Mouse (Mus musculus): ENCODE measurements around the gene Pcbp1. TPM values are rescaled to one million over a fixed set of nuclear protein-coding genes. Genes with fewer than 3 reads are reported as not detected.

Gene Pcbp1
- polyA plus RNA-seq, 1 experiment from 2014 or later, result 316 TPM

GRCm38 (mm10) chr6:86547880-86548367, 21.8 kb upstream of the Pcbp1 start:
- Histone ChIP-seq H3K9me3 (ENCODE audit: control insufficient read depth, low read length) (no peaks in the 10 kb centered on the region), H3K4me3 (replicated peaks; ENCODE audit: low read length) (no peak overlapping the region), H3K9ac (no peak overlapping the region), H3K27ac (no peak overlapping the region), H3K27me3 (ENCODE audit: control insufficient read depth, insufficient read depth, low read length) (no peaks in the 10 kb centered on the region), H3K4me1 (replicated peaks; ENCODE audit: control insufficient read depth, insufficient read depth, low read length) (no peaks in the 10 kb centered on the region), H3K4me2 (replicated peaks) (no peak overlapping the region), H3K36me3 (replicated peaks; ENCODE audit: control insufficient read depth, insufficient read depth) (peaks cover 80% of the 10 kb centered on the region)
- WGBS, result 92% methylated on average over 8 of the region's 8 CpGs
- no peak for DNase-seq (ENCODE audit: low spot score)
- ATAC-seq (ENCODE audit: low FRiP score), result no peak

DNA sequence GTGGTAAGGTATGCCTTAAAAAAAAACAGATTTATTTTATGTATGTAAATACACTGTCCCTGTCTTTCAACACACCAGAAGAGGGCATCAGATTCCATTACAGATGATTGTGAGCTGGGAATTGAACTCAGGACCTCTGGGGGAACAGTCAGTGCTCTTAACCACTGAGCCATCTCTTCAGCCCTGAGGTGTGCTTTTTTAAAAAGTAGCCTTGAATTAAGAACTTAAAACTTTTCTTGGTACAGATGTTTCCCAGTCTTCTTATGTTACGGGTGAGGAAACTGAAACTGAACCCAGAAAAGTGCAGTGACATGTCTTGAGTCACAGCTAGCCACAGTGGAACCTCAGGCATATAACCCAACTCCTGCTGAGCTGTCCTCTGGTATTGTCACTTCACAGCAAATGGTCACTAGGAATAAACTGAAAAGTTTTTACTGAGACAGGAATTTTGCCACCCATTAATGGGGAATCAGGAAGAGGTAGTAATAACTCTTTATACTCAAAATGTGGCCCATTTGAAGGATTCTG, 21.2 kb upstream of the Pcbp1 start:
- WGBS, result 97% methylated on average over 1 of the region's 1 CpGs
- Histone ChIP-seq H3K4me1 (replicated peaks; ENCODE audit: control insufficient read depth, insufficient read depth, low read length) (no peaks in the 10 kb centered on the region), H3K27me3 (ENCODE audit: control insufficient read depth, insufficient read depth, low read length) (no peaks in the 10 kb centered on the region), H3K4me3 (replicated peaks; ENCODE audit: low read length) (no peak overlapping the region), H3K4me2 (replicated peaks) (no peak overlapping the region), H3K9me3 (ENCODE audit: control insufficient read depth, low read length) (no peaks in the 10 kb centered on the region), H3K27ac (no peak overlapping the region), H3K9ac (no peak overlapping the region), H3K36me3 (replicated peaks; ENCODE audit: control insufficient read depth, insufficient read depth) (peaks cover 80% of the 10 kb centered on the region)
- DNase-seq (ENCODE audit: low spot score) (no peak), ATAC-seq (ENCODE audit: low FRiP score) (no peak)

- WGBS, result 53% methylated on average over 4 of the region's 4 CpGs
- Histone ChIP-seq H3K4me1 (replicated peaks; ENCODE audit: control insufficient read depth, insufficient read depth, low read length) (no peaks in the 10 kb centered on the region), H3K27me3 (ENCODE audit: control insufficient read depth, insufficient read depth, low read length) (no peaks in the 10 kb centered on the region), H3K36me3 (replicated peaks; ENCODE audit: control insufficient read depth, insufficient read depth) (peaks cover 80% of the 10 kb centered on the region), H3K9me3 (ENCODE audit: control insufficient read depth, low read length) (no peaks in the 10 kb centered on the region), H3K27ac (no peak overlapping the region), H3K4me3 (replicated peaks; ENCODE audit: low read length) (no peak overlapping the region), H3K4me2 (replicated peaks) (no peak overlapping the region), H3K9ac (no peak overlapping the region)
- no peak for ATAC-seq (ENCODE audit: low FRiP score)
- peak; percentile 62 for DNase-seq (ENCODE audit: low spot score)
These were observed 19.1 kb upstream of the Pcbp1 start for GRCm38 (mm10) chr6:86545236-86545635.

GRCm38 (mm10) chr6:86543869-86544268, 17.7 kb upstream of the Pcbp1 start:
- H3K4me1 ChIP-seq (replicated peaks; ENCODE audit: control insufficient read depth, insufficient read depth, low read length), result no peaks in the 10 kb centered on the region
- H3K4me3 ChIP-seq (replicated peaks; ENCODE audit: low read length), result no peak overlapping the region
- 94% methylated on average over 3 of the region's 3 CpGs for WGBS
- H3K27me3 ChIP-seq (ENCODE audit: control insufficient read depth, insufficient read depth, low read length), result no peaks in the 10 kb centered on the region
- ATAC-seq (ENCODE audit: low FRiP score) (no peak), DNase-seq (ENCODE audit: low spot score) (no peak)
- H3K9me3 ChIP-seq (ENCODE audit: control insufficient read depth, low read length), result no peaks in the 10 kb centered on the region
- H3K27ac ChIP-seq, result no peak overlapping the region
- peaks cover 84% of the 10 kb centered on the region for H3K36me3 ChIP-seq (replicated peaks; ENCODE audit: control insufficient read depth, insufficient read depth)
- no peak overlapping the region for H3K4me2 ChIP-seq (replicated peaks)
- no peak overlapping the region for H3K9ac ChIP-seq

GRCm38 (mm10) chr6:86543060-86543459, 16.9 kb upstream of the Pcbp1 start:
- no peak for ATAC-seq (ENCODE audit: low FRiP score)
- Histone ChIP-seq H3K4me3 (replicated peaks; ENCODE audit: low read length) (no peak overlapping the region), H3K27ac (no peak overlapping the region), H3K4me1 (replicated peaks; ENCODE audit: control insufficient read depth, insufficient read depth, low read length) (no peaks in the 10 kb centered on the region), H3K36me3 (replicated peaks; ENCODE audit: control insufficient read depth, insufficient read depth) (peaks cover 87% of the 10 kb centered on the region), H3K9ac (no peak overlapping the region), H3K4me2 (replicated peaks) (no peak overlapping the region), H3K27me3 (ENCODE audit: control insufficient read depth, insufficient read depth, low read length) (no peaks in the 10 kb centered on the region), H3K9me3 (ENCODE audit: control insufficient read depth, low read length) (no peaks in the 10 kb centered on the region)
- 97% methylated on average over 13 of the region's 13 CpGs for WGBS
- DNase-seq (ENCODE audit: low spot score), result no peak

DNA sequence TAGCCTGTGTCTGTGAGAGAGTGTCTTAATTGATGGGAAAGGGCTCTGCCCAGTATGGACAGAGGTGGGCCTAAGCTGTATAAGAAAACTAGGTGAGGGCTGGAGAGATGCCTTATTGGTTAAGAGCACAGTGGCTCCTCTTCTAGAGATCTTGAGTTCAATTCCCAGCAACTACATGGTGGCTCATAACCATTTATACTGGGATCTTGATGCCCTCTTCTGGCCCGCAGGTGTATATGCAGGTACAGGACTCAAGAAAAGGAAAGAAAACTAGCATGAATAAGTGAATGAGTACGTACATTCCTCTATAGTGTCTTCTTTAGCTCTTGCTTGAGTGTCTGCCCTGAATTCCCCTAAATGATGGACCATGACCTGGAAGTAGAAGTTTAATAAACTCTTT, 15.5 kb upstream of the Pcbp1 start:
- ATAC-seq (ENCODE audit: low FRiP score) (no peak), DNase-seq (ENCODE audit: low spot score) (no peak)
- no peak overlapping the region for H3K9ac ChIP-seq
- no peaks in the 10 kb centered on the region for H3K9me3 ChIP-seq (ENCODE audit: control insufficient read depth, low read length)
- 88% methylated on average over 2 of the region's 2 CpGs for WGBS
- peaks cover 85% of the 10 kb centered on the region for H3K36me3 ChIP-seq (replicated peaks; ENCODE audit: control insufficient read depth, insufficient read depth)
- no peak overlapping the region for H3K4me3 ChIP-seq (replicated peaks; ENCODE audit: low read length)
- H3K27me3 ChIP-seq (ENCODE audit: control insufficient read depth, insufficient read depth, low read length), result no peaks in the 10 kb centered on the region
- no peak overlapping the region for H3K27ac ChIP-seq
- H3K4me1 ChIP-seq (replicated peaks; ENCODE audit: control insufficient read depth, insufficient read depth, low read length), result no peaks in the 10 kb centered on the region
- no peak overlapping the region for H3K4me2 ChIP-seq (replicated peaks)

GRCm38 (mm10) chr6:86528451-86528785, 2.3 kb upstream of the Pcbp1 start:
- no peak for ATAC-seq (ENCODE audit: low FRiP score)
- WGBS, result 90% methylated on average over 1 of the region's 1 CpGs
- H3K4me3 ChIP-seq (replicated peaks; ENCODE audit: low read length), result no peak overlapping the region
- H3K27ac ChIP-seq, result no peak overlapping the region
- H3K27me3 ChIP-seq (ENCODE audit: control insufficient read depth, insufficient read depth, low read length), result no peaks in the 10 kb centered on the region
- peaks cover 14% of the 10 kb centered on the region for H3K4me1 ChIP-seq (replicated peaks; ENCODE audit: control insufficient read depth, insufficient read depth, low read length)
- H3K36me3 ChIP-seq (replicated peaks; ENCODE audit: control insufficient read depth, insufficient read depth), result peaks cover 34% of the 10 kb centered on the region
- peak overlapping the region; percentile 19; the same call in 1 of the 2 replicates for H3K4me2 ChIP-seq (replicated peaks)
- no peak for DNase-seq (ENCODE audit: low spot score)
- no peaks in the 10 kb centered on the region for H3K9me3 ChIP-seq (ENCODE audit: control insufficient read depth, low read length)
- 0 out of 2 replicates have a peak overlapping the region, but pooled peaks have one; percentile 44 for H3K9ac ChIP-seq

DNA sequence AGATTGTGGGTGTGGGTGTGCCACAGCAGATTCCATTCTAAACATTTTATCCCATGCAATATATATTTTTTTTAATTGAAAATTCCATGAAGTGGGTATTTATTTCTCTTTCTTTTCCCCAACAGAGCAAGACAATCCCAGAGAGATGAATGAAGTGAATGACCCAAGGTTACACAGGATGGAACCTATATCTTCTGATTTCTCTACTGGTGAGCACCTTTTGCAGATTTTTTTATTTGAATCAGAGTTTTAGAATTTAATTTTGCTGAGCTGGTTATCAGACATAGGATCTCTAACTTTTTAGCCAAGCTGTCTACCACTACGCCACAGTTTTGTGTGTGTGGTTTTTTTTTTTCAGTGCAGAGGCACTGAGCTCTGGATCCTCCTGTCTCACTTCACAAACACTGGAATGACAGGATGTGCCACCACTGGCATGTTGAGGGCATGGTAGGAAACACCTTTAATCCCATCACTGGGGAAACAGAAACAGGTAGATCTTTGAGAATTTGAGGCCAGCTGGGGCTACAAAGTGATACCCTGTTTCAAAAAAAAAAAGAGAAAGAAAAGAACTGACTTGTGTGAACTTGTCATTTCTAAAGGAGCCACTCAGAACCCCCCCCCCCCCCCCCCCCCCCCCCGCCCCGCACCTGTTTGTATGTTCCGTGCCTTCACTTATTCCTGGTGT, 1.8 kb upstream of the Pcbp1 start:
- Histone ChIP-seq H3K27ac (peak overlapping the region; percentile 100), H3K4me3 (replicated peaks; ENCODE audit: low read length) (peak overlapping the region; percentile 95), H3K4me1 (replicated peaks; ENCODE audit: control insufficient read depth, insufficient read depth, low read length) (peaks cover 19% of the 10 kb centered on the region), H3K4me2 (replicated peaks) (peak overlapping the region; percentile 99), H3K36me3 (replicated peaks; ENCODE audit: control insufficient read depth, insufficient read depth) (peaks cover 34% of the 10 kb centered on the region), H3K9ac (peak overlapping the region; percentile 90), H3K27me3 (ENCODE audit: control insufficient read depth, insufficient read depth, low read length) (no peaks in the 10 kb centered on the region), H3K9me3 (ENCODE audit: control insufficient read depth, low read length) (no peaks in the 10 kb centered on the region)
- 55% methylated on average over 3 of the region's 4 CpGs for WGBS
- DNase-seq (ENCODE audit: low spot score) (no peak), ATAC-seq (ENCODE audit: low FRiP score) (no peak)

DNA sequence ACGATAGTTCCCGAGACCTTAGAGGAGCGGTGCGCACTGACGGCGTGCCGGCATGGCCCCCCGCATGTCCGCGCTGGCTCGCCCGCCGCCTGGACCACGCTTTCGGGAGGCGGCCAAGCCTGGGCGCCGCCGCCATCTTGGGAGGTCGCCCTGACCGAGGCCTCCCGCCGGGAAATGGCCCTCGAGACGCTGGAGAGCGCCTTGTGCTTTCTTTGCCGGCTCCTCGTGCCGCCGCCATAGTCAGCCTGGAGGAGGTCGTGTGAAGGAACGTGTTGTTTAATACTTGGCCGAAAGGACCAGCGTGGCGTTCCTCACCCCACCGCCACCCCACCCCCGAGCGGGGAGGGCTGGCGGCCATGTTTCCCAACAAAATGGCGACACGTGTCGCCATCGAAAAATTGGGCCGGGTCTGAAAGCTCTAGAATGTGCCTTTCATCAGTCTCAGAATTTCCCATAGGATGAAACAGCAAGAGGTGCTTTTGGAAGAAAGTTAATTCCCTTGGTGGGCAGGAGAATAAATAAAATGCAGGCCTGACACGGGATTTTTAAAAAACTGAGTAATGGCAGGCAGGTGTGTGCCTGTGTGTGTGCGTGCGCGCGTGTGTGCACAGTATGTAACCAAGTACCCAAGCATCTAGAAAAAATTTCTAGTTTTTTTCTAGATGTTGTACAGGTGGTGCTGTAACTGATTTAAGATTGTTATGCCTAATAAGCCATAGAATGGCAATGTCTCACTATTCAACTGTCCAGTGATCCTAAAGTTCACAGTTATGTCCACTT, 1.0 kb upstream of the Pcbp1 start:
- peak; percentile 64 for ATAC-seq (ENCODE audit: low FRiP score)
- peak overlapping the region; percentile 99 for H3K4me2 ChIP-seq (replicated peaks)
- H3K9me3 ChIP-seq (ENCODE audit: control insufficient read depth, low read length), result no peaks in the 10 kb centered on the region
- no peaks in the 10 kb centered on the region for H3K27me3 ChIP-seq (ENCODE audit: control insufficient read depth, insufficient read depth, low read length)
- peak overlapping the region; percentile 90 for H3K9ac ChIP-seq
- peak; percentile 77 for DNase-seq (ENCODE audit: low spot score)
- peaks cover 26% of the 10 kb centered on the region for H3K4me1 ChIP-seq (replicated peaks; ENCODE audit: control insufficient read depth, insufficient read depth, low read length)
- H3K4me3 ChIP-seq (replicated peaks; ENCODE audit: low read length), result peak overlapping the region; percentile 95
- H3K27ac ChIP-seq, result peak overlapping the region; percentile 100
- WGBS, result 4% methylated on average over 49 of the region's 49 CpGs
- peaks cover 29% of the 10 kb centered on the region for H3K36me3 ChIP-seq (replicated peaks; ENCODE audit: control insufficient read depth, insufficient read depth)

Measured in hindbrain, embryonic 14.5 days (tissue).